Mouse (Mus musculus) lung, postnatal 36 days (tissue): ENCODE results near the gene Vps25.

Source experiments
- DNase-seq: peaks from one replicate; pipeline ENCODE4 v3.0.0; 2022; ENCODE audit warnings: mixed read lengths

Gene Vps25

GRCm38 (mm10) chr11:101253613-101254389 is at the start of gene Vps25:
Gene Vps25, plus strand, starts transcription at chr11:101253707.
- peak; percentile 91 for DNase-seq

- DNase-seq = peak; percentile 91
These were observed 41.5 kb upstream of the Vps25 start for GRCm38 (mm10) chr11:101211970-101212369.

- no peak for DNase-seq
These were observed 36.6 kb upstream of the Vps25 start for GRCm38 (mm10) chr11:101216936-101217335.

GRCm38 (mm10) chr11:101218436-101219055 is 35.0 kb upstream of the Vps25 start:
- no peak for DNase-seq

- no peak for DNase-seq
These were observed 32.7 kb upstream of the Vps25 start for GRCm38 (mm10) chr11:101220853-101221252.

GRCm38 (mm10) chr11:101221306-101221986 is 32.1 kb upstream of the Vps25 start:
- no peak for DNase-seq

- no peak for DNase-seq
These were observed 29.2 kb upstream of the Vps25 start for GRCm38 (mm10) chr11:101224337-101224736.

- DNase-seq = peak; percentile 39
These were observed 28.0 kb upstream of the Vps25 start for GRCm38 (mm10) chr11:101225331-101226064.

GRCm38 (mm10) chr11:101226065-101226701 is 27.3 kb upstream of the Vps25 start, which contains the start of gene Ezh1:
Gene Ezh1, minus strand, starts transcription at chr11:101226463.
- peak; percentile 95 for DNase-seq

- peak; percentile 61 for DNase-seq
These were observed 24.1 kb upstream of the Vps25 start for GRCm38 (mm10) chr11:101229361-101229900.

GRCm38 (mm10) chr11:101230061-101230511 is 23.4 kb upstream of the Vps25 start:
- peak; percentile 73 for DNase-seq

GRCm38 (mm10) chr11:101230526-101230925 is 23.0 kb upstream of the Vps25 start:
- no peak for DNase-seq

GRCm38 (mm10) chr11:101230991-101231871 is 22.3 kb upstream of the Vps25 start:
- DNase-seq = peak; percentile 91

GRCm38 (mm10) chr11:101232010-101232839 is 21.3 kb upstream of the Vps25 start:
- peak; percentile 88 for DNase-seq

GRCm38 (mm10) chr11:101233240-101233639 is 20.3 kb upstream of the Vps25 start:
- no peak for DNase-seq

GRCm38 (mm10) chr11:101234124-101234523 is 19.4 kb upstream of the Vps25 start:
- no peak for DNase-seq

- DNase-seq = no peak
These were observed 18.1 kb upstream of the Vps25 start for GRCm38 (mm10) chr11:101235429-101235828.

- DNase-seq = no peak
These were observed 16.7 kb upstream of the Vps25 start for GRCm38 (mm10) chr11:101236782-101237181.

- peak; percentile 48 for DNase-seq
These were observed 15.3 kb upstream of the Vps25 start for GRCm38 (mm10) chr11:101238071-101238647.

- no peak for DNase-seq
These were observed 8.4 kb upstream of the Vps25 start for GRCm38 (mm10) chr11:101245071-101245470.
